Mouse (Mus musculus) hindbrain, embryonic 14.5 days (tissue): ENCODE data around the gene Dph7. TPM values are rescaled to one million over a fixed set of nuclear protein-coding genes. Genes with fewer than 3 reads are reported as not detected.
A peak's percentile ranks its signal among the peaks of the same experiment; 100 is the strongest.

Experiments
- ATAC-seq: fragments of 200-750 bp; cut with Nextera tagmentation; 2 replicates; pipeline ENCODE4 v1.8.0; 2017; ENCODE audit warnings: moderate number of reproducible peaks, mild to moderate bottlenecking, moderate TSS enrichment, moderate library complexity; ENCODE audit not compliant: low FRiP score
- DNase-seq: peaks from one replicate; pipeline ENCODE4 v3.0.0-alpha.2; 2015; ENCODE audit warnings: low spot score
- H3K27ac ChIP-seq: fragments of 300-500 bp; sonication (generic); 2 replicates; pipeline ENCODE4 v1.5.1; 2014; ENCODE audit warnings: mild to moderate bottlenecking, moderate library complexity
- H3K27me3 ChIP-seq: fragments of 300-500 bp; sonication (generic); 2 replicates; pipeline ENCODE4 v1.6.1; 2014; ENCODE audit warnings: mild to moderate bottlenecking, low read length, mixed read lengths; ENCODE audit not compliant: control insufficient read depth, insufficient read depth
- H3K36me3 ChIP-seq: fragments of 300-500 bp; sonication (generic); replicated peaks from 2 replicates; pipeline ENCODE4 v1.6.1; 2014; ENCODE audit not compliant: control insufficient read depth, insufficient read depth
- H3K4me1 ChIP-seq: fragments of 300-500 bp; sonication (generic); replicated peaks from 2 replicates; pipeline ENCODE4 v1.6.1; 2014; ENCODE audit warnings: antibody characterized with exemption, low read length, mixed read lengths; ENCODE audit not compliant: control insufficient read depth, insufficient read depth
- H3K4me2 ChIP-seq: fragments of 300-500 bp; sonication (generic); replicated peaks from 2 replicates; pipeline ENCODE4 v1.6.1; 2014; ENCODE audit warnings: mild to moderate bottlenecking, moderate library complexity
- H3K4me3 ChIP-seq: fragments of 300-500 bp; sonication (generic); replicated peaks from 2 replicates; pipeline ENCODE4 v1.5.1; 2014; ENCODE audit warnings: mild to moderate bottlenecking, low read length
- H3K9ac ChIP-seq: fragments of 300-500 bp; sonication (generic); 2 replicates; pipeline ENCODE4 v1.6.1; 2014
- H3K9me3 ChIP-seq: fragments of 300-500 bp; sonication (generic); 2 replicates; pipeline ENCODE4 v1.6.1; 2016; ENCODE audit warnings: low read length; ENCODE audit not compliant: control insufficient read depth
- WGBS: fragments of 180-500 bp; shearing (Covaris S2); extraction: QIAGEN DNeasy Blood & Tissue Kit; methylation state at CpG from one replicate; pipeline ENCODE4 v1.1.7; 2014; 5-methylcytosine and 5-hydroxymethylcytosine counted together
- microRNA-seq: library from miRNA; unstranded; fragments of <30 nt; microRNA quantifications from one replicate; pipeline ENCODE4, GENCODE M21; 2016
- polyA plus RNA-seq: library from polyadenylated mRNA; unstranded; fragments of >200 nt; fragmentation: Nextera tagmentation; extraction: Ambion mirVana; gene quantifications from 2 replicates; pipeline ENCODE4 v1.2.1, GENCODE M21; 2014

Gene Dph7
- polyA plus RNA-seq, 1 experiment from 2014 or later: 32.6 TPM

GRCm38 (mm10) chr2:24996471-24996870, 34.3 kb downstream of the Dph7 start:
- Histone ChIP-seq H3K4me1 (no peaks in the 10 kb centered on the region), H3K27me3 (no peaks in the 10 kb centered on the region), H3K36me3 (no peaks in the 10 kb centered on the region), H3K4me3 (no peak overlapping the region), H3K27ac (no peak overlapping the region), H3K4me2 (no peak overlapping the region), H3K9ac (no peak overlapping the region), H3K9me3 (no peaks in the 10 kb centered on the region)
- no peak for DNase-seq
- no peak for ATAC-seq
- WGBS: 93% methylated on average over 2 of the region's 2 CpGs

GRCm38 (mm10) chr2:25000544-25001235, 38.5 kb downstream of the Dph7 start:
- Histone ChIP-seq H3K9ac (no peak overlapping the region), H3K4me1 (no peaks in the 10 kb centered on the region), H3K9me3 (no peaks in the 10 kb centered on the region), H3K4me3 (no peak overlapping the region), H3K27ac (no peak overlapping the region), H3K4me2 (no peak overlapping the region), H3K27me3 (no peaks in the 10 kb centered on the region), H3K36me3 (no peaks in the 10 kb centered on the region)
- ATAC-seq (no peak), DNase-seq (peak; percentile 56)
- WGBS: 84% methylated on average over 3 of the region's 3 CpGs

GRCm38 (mm10) chr2:25003946-25004786, 42.0 kb downstream of the Dph7 start:
- H3K36me3 ChIP-seq: no peaks in the 10 kb centered on the region
- ATAC-seq (no peak), DNase-seq (no peak)
- H3K27me3 ChIP-seq: no peaks in the 10 kb centered on the region
- no peaks in the 10 kb centered on the region for H3K4me1 ChIP-seq
- no peak overlapping the region for H3K27ac ChIP-seq
- H3K4me3 ChIP-seq: no peak overlapping the region
- no peak overlapping the region for H3K9ac ChIP-seq
- no peak overlapping the region for H3K4me2 ChIP-seq
- 72% methylated on average over 9 of the region's 9 CpGs for WGBS
- H3K9me3 ChIP-seq: no peaks in the 10 kb centered on the region

GRCm38 (mm10) chr2:25006767-25007166, 44.6 kb downstream of the Dph7 start:
- H3K36me3 ChIP-seq: no peaks in the 10 kb centered on the region
- H3K9me3 ChIP-seq: no peaks in the 10 kb centered on the region
- 88% methylated on average over 1 of the region's 1 CpGs for WGBS
- no peak overlapping the region for H3K9ac ChIP-seq
- no peaks in the 10 kb centered on the region for H3K27me3 ChIP-seq
- no peaks in the 10 kb centered on the region for H3K4me1 ChIP-seq
- no peak overlapping the region for H3K4me2 ChIP-seq
- no peak for DNase-seq
- H3K27ac ChIP-seq: no peak overlapping the region
- H3K4me3 ChIP-seq: no peak overlapping the region
- no peak for ATAC-seq

- H3K4me3 ChIP-seq: no peak overlapping the region
- H3K27me3 ChIP-seq: no peaks in the 10 kb centered on the region
- no peaks in the 10 kb centered on the region for H3K36me3 ChIP-seq
- no peak overlapping the region for H3K4me2 ChIP-seq
- no peaks in the 10 kb centered on the region for H3K4me1 ChIP-seq
- H3K9me3 ChIP-seq: no peaks in the 10 kb centered on the region
- DNase-seq (no peak), ATAC-seq (no peak)
- no peak overlapping the region for H3K9ac ChIP-seq
- H3K27ac ChIP-seq: no peak overlapping the region
These were observed 46.0 kb downstream of the Dph7 start for GRCm38 (mm10) chr2:25008250-25008649.

Small RNAs within 50 kb of the gene (microRNA-seq; reads per million reads assigned to microRNA genes)
- gene Gm22875: not detected

Other genes starting within 250 kb of the Dph7 start
- 15.9 and 17.9 TPM in 2 replicates for gene Cacna1b, start 199.2 kb upstream of the Dph7 start, polyA plus RNA-seq
- gene Ehmt1, start 42.8 kb upstream of the Dph7 start, polyA plus RNA-seq: 77.7 and 81.8 TPM in 2 replicates
- 22.6 and 26.0 TPM in 2 replicates for gene Arrdc1, start 27.1 kb upstream of the Dph7 start, polyA plus RNA-seq
- 23.4 and 23.9 TPM in 2 replicates for gene Zmynd19, start 12.6 kb upstream of the Dph7 start, polyA plus RNA-seq
- gene Mrpl41, start 12.7 kb downstream of the Dph7 start, polyA plus RNA-seq: 173 and 187 TPM in 2 replicates
- 2.4 and 3.7 TPM in 2 replicates for gene Pnpla7, start 13.6 kb downstream of the Dph7 start, polyA plus RNA-seq
- 117 and 126 TPM in 2 replicates for gene Nsmf, start 92.0 kb downstream of the Dph7 start, polyA plus RNA-seq
- gene Entpd8, start 117.9 kb downstream of the Dph7 start, polyA plus RNA-seq: 0.21 TPM in 1 of 2 replicates, not detected in the other
- gene Noxa1, start 132.7 kb downstream of the Dph7 start, polyA plus RNA-seq: not detected in 2 replicates
- 15.6 and 19.9 TPM in 2 replicates for gene Nrarp, start 218.4 kb downstream of the Dph7 start, polyA plus RNA-seq
- gene Tor4a, start 234.5 kb downstream of the Dph7 start, polyA plus RNA-seq: 2.0 and 2.2 TPM in 2 replicates
- 88.0 and 91.6 TPM in 2 replicates for gene Nelfb, start 249.1 kb downstream of the Dph7 start, polyA plus RNA-seq